Mouse (Mus musculus) heart, embryonic 15.5 days (tissue): ENCODE measurements around the gene Acss1. TPM values are rescaled to one million over a fixed set of nuclear protein-coding genes. Genes with fewer than 3 reads are reported as not detected.

Experiments
- ATAC-seq: fragments of 200-750 bp; cut with Nextera tagmentation; replicated peaks from 2 replicates; pipeline ENCODE4 v1.8.0; 2017; ENCODE audit warnings: low read depth, moderate TSS enrichment; ENCODE audit not compliant: insufficient number of reproducible peaks, insufficient read depth, low FRiP score
- H3K27ac ChIP-seq: fragments of 300-500 bp; sonication (generic); 2 replicates; pipeline ENCODE4 v1.5.1; 2015; ENCODE audit warnings: mild to moderate bottlenecking, inconsistent platforms
- H3K27me3 ChIP-seq: fragments of 300-500 bp; sonication (generic); 2 replicates; pipeline ENCODE4 v1.6.1; 2015; ENCODE audit warnings: inconsistent platforms
- H3K36me3 ChIP-seq: fragments of 300-500 bp; sonication (generic); 2 replicates; pipeline ENCODE4 v1.6.1; 2015; ENCODE audit warnings: mild to moderate bottlenecking, inconsistent platforms
- H3K4me1 ChIP-seq: fragments of 300-500 bp; sonication (generic); replicated peaks from 2 replicates; pipeline ENCODE4 v1.6.1; 2015; ENCODE audit warnings: inconsistent platforms
- H3K4me2 ChIP-seq: fragments of 300-500 bp; sonication (generic); 2 replicates; pipeline ENCODE4 v1.6.1; 2015; ENCODE audit warnings: inconsistent platforms, mild to moderate bottlenecking, moderate library complexity
- H3K4me3 ChIP-seq: fragments of 300-500 bp; sonication (generic); 2 replicates; pipeline ENCODE4 v1.5.1; 2015; ENCODE audit warnings: mild to moderate bottlenecking, inconsistent platforms
- H3K9ac ChIP-seq: fragments of 300-500 bp; sonication (generic); 2 replicates; pipeline ENCODE4 v1.6.1; 2015; ENCODE audit warnings: mild to moderate bottlenecking, inconsistent platforms
- H3K9me3 ChIP-seq: fragments of 300-500 bp; sonication (generic); replicated peaks from 2 replicates; pipeline ENCODE4 v1.6.1; 2016; ENCODE audit warnings: inconsistent platforms
- WGBS: fragments of 180-500 bp; shearing (Covaris S2); methylation state at CpG from one replicate; pipeline ENCODE4 v1.1.7; 2015; ENCODE audit warnings: mixed read lengths; 5-methylcytosine and 5-hydroxymethylcytosine counted together
- polyA plus RNA-seq: library from polyadenylated mRNA; unstranded; fragments of >200 nt; fragmentation: Nextera tagmentation; extraction: Ambion mirVana; gene quantifications from 2 replicates; pipeline ENCODE4 v1.2.1, GENCODE M21; 2015

Acss1 gene
- polyA plus RNA-seq = 8.8 and 12.1 TPM in 2 replicates

DNA sequence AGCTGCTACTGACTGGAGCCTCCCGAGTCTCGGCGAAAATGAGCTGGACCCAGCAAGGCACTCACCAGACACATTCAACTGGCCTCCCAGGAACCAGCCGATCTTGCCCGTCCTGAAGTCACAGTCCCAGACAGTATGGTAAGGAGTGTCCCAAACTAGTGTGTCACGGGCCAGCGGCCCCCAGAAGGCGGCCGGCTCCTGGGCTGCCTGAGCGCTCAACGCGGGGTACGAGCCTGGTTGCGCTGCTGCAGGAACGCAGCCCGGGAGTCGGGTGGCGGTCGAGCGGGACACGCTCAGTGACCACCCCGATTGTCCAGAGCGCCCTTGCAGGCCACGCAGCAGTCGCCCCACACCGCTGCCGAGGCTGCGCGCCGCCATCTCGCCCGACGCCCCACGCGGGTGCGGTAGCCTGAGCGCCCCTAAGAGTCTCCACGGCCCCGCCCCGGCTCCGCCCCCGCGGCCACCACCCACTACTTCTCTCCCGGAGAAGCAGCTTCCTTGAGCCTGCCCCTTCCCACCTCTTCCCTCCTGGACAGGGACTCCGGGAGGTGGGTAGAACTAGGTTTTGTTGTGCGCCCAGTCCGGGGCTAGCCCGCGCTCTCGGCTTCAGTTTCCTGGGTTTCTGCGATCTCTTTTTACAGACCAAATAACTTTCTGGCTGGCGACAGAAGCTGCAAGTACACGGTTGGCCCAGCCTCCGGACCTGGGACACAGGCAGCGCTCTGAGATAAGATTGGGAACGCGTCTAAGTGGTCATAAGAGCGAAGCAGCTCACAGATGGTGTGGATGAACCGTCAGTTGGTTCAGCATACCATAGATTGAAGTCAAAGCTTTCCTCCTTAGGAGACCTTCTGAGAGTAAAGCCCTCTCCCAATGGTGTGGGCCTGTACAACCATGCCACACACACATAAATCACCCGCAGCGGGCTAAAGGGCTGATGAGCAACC lies at the start of gene Acss1:
Gene Acss1 (minus strand): TSS at position 681 of the 947 bp plus-strand sequence.
- ATAC-seq = peak; percentile 68
- Histone ChIP-seq H3K9ac (peak within 1 kb of the TSS; percentile 73), H3K4me1 (peaks cover 40% of the 10 kb centered on the region), H3K27ac (peak within 1 kb of the TSS; percentile 40), H3K4me3 (peak within 1 kb of the TSS; percentile 77), H3K9me3 (no peaks in the 10 kb centered on the region), H3K27me3 (peaks cover 9% of the 10 kb centered on the region), H3K4me2 (peak within 1 kb of the TSS; percentile 98), H3K36me3 (no peaks in the 10 kb centered on the region)
- WGBS = 2% methylated on average over 61 of the region's 61 CpGs

DNA sequence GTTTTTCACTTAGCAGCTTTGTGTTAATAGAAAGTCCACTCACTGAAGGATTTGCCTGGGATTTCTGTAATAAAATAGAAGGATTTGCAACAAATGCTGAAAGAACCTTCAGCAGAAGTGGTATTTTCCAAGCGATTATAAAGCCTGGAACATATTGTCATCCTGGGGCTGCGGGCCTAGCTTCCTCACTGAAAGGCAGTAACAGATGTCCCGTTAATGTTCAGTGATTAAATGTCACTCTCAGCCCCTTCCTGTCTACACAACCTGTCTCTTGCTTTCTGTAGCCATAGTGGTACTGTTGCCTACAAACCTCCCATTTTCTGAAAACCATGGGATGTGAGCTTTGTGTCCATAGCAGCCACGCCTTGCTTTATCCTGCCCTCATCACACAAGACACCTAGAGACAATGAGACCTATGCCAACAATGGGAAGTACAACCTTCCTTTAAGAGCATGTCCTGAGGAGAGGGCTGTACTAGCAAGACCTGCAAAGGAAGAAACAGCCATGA lies 43.9 kb upstream of the Acss1 start:
- Histone ChIP-seq H3K4me2 (no peak overlapping the region), H3K9ac (no peak overlapping the region), H3K27ac (no peak overlapping the region), H3K36me3 (no peaks in the 10 kb centered on the region), H3K27me3 (no peaks in the 10 kb centered on the region), H3K9me3 (no peaks in the 10 kb centered on the region), H3K4me1 (no peaks in the 10 kb centered on the region), H3K4me3 (no peak overlapping the region)
- WGBS = 70% methylated on average over 4 of the region's 4 CpGs
- no peak for ATAC-seq

DNA sequence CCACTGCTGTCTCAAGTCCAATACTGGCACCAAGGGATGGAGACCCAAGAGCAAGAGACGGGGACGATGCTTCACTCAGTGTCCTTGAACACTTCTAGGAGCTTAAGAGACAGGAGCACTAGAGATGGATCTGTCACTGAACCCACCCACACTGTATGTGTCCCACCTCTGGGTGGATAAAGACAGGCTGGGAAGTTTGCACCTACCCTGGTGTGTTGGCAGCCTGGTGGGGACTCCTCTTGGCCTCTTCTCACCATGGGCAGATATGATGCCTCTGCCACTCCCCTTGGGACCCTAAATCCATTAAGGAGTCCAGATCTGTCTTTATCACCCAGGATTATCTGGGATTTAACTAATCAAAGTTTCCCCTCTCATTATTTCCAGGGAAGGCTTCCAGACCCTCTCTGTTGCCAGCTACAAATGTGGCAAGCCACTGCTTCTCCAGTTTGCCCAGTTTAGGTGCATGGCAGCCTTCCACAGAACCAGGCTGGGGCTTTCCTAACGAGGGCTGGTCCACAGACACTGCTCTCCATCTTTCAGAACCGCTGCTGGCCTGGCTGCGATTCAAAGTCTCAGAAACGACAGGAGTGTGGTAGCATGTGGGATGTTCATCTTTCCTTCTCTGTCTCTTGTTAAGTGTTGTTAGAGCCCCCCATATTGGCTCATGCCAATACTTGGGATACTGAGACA lies 23.3 kb upstream of the Acss1 start:
- no peak overlapping the region for H3K4me3 ChIP-seq

DNA sequence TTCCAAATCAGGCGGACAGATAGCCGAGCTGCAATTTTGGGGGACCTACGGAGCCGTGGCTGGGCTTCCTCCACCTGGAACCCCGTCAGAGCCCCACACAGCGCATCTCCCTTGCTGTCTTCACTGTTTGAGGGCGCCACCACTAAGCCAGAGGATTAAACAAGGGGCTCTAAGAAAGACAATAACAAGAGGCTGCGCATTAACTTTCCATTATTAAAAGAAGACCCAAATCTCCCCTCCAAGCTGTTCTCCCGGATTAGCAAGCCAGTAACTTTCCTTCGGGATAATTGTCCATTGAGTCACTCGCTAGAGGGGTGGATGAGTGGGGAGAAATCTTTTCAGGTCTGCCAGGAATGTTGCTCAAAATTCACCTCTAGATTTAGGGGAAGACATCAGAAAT lies 21.9 kb upstream of the Acss1 start:
- H3K4me1 ChIP-seq = peaks cover 9% of the 10 kb centered on the region
- no peak for ATAC-seq
- no peaks in the 10 kb centered on the region for H3K9me3 ChIP-seq
- H3K4me2 ChIP-seq = no peak overlapping the region
- H3K36me3 ChIP-seq = no peaks in the 10 kb centered on the region
- H3K27me3 ChIP-seq = peaks cover 80% of the 10 kb centered on the region
- no peak overlapping the region for H3K4me3 ChIP-seq
- H3K27ac ChIP-seq = no peak overlapping the region
- no peak overlapping the region for H3K9ac ChIP-seq
- WGBS = 10% methylated on average over 11 of the region's 11 CpGs

More for the DNA sequence above, 23.3 kb upstream of the Acss1 start:
- no peak for ATAC-seq
- no peaks in the 10 kb centered on the region for H3K9me3 ChIP-seq
- H3K4me2 ChIP-seq = no peak overlapping the region
- no peak overlapping the region for H3K9ac ChIP-seq
- peaks cover 9% of the 10 kb centered on the region for H3K4me1 ChIP-seq
- 71% methylated on average over 6 of the region's 6 CpGs for WGBS
- no peaks in the 10 kb centered on the region for H3K36me3 ChIP-seq
- peaks cover 66% of the 10 kb centered on the region for H3K27me3 ChIP-seq
- H3K27ac ChIP-seq = no peak overlapping the region

DNA sequence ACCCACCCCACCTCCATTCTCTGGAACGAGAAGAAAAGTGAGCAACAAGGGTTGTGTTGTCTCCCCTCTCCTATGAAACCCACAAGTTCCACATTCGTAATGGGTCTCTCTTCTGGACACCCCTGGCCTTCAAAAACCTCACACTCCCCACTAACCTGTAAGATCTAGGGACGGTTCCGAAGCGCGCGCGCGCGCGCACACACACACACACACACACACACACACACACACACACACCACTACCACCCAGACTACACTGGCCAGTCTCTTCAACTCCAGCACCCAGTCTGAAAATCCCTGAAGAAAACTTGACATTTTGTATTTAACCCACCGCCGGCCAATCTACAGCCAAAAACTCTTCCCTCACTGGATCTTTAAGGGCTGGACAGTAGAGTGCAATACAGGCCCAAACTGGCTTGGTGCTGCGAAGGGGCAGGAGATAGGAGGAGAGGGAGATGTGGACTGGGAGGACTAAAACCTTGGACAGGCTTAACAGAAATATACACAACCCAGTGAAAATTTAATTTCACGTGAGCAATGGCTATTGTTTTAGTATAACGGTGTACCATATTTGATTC lies 21.0 kb upstream of the Acss1 start, which contains the start of gene Vsx1:
Gene Vsx1 (minus strand): TSS at position 138 of the 578 bp plus-strand sequence.
- H3K9me3 ChIP-seq = no peaks in the 10 kb centered on the region
- H3K36me3 ChIP-seq = no peaks in the 10 kb centered on the region
- H3K4me3 ChIP-seq = peak within 1 kb of the TSS; percentile 50
- H3K27me3 ChIP-seq = peaks cover 85% of the 10 kb centered on the region
- no peak within 1 kb of the TSS for H3K27ac ChIP-seq
- peak within 1 kb of the TSS; percentile 82 for H3K4me2 ChIP-seq
- 42% methylated on average over 16 of the region's 16 CpGs for WGBS
- peak within 1 kb of the TSS; percentile 37 for H3K9ac ChIP-seq
- ATAC-seq = no peak
- H3K4me1 ChIP-seq = peaks cover 9% of the 10 kb centered on the region

DNA sequence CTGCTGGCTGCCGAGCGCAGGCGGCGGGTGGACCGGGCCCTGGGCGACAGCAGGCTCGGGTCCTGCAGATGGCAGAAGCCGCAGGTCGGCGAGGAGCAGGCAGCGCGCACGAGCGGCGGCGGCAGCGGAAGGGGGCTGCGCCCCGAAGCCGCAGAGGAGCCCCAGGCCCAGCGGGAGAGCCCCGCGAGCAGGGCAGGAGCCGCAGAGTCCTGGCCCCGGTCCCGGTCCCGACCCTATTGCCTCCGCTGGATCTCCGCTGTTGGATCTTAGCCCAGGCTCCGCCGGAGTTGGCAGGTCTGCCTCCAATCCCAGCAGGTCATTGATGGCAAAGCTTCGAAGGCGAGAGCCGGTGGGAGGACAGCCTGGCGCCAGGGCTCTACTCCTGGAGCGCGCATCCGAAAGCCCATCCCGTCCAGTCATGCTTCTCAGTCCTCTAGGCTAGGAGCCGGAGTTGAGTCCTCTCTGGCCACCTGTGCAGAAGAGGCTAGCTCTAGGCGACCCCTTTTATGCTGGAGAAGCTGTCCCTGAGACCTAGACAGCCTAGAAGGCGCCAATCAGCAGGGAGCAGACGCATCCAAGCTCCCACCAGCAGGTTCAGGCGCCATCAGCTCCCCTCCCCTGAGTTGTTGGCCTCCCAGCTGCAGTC lies 20.4 kb upstream of the Acss1 start:
- WGBS = under 1% methylated on average over 44 of the region's 44 CpGs
- Histone ChIP-seq H3K27ac (no peak overlapping the region), H3K4me3 (peak overlapping the region; percentile 50), H3K27me3 (peaks cover 85% of the 10 kb centered on the region), H3K4me1 (peaks cover 9% of the 10 kb centered on the region), H3K9me3 (no peaks in the 10 kb centered on the region), H3K36me3 (no peaks in the 10 kb centered on the region), H3K4me2 (peak overlapping the region; percentile 82), H3K9ac (peak overlapping the region; percentile 37)
- ATAC-seq = no peak

DNA sequence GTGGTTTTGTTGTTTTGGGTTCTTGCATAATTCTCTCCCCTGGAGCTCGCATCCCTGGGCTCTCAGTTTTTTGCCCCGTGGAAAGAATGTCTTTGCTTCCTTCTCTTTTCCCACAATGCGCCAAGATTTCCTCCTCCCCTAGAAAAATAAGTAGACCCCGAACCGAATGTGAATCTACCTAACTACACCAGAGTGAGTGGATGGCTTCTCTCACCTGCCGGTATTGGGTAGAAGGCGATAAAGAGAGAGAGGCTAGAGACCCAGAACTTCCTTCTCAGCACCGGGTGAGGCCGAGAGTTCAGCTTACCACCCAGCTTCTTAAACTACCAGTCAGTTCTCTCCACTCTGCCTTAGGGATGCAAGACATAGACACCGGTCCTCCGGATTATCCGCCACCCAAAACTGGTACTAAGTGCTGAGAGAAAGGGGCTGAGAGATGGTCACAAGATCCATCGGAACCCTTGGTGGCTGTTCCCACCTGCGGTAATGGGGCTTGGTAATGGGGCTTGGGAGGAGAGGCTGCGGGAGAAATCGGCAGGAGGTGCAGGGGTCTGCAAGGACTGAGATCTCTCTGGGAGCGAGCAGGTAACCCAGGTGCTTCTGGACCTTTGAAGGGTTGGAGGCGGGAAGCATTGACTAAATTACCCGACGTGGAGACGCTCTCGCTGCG lies 19.7 kb upstream of the Acss1 start:
- peak overlapping the region; percentile 82 for H3K4me2 ChIP-seq
- H3K4me3 ChIP-seq = peak overlapping the region; percentile 50
- H3K9me3 ChIP-seq = no peaks in the 10 kb centered on the region
- ATAC-seq = no peak
- H3K4me1 ChIP-seq = peaks cover 9% of the 10 kb centered on the region
- H3K27ac ChIP-seq = no peak overlapping the region
- no peaks in the 10 kb centered on the region for H3K36me3 ChIP-seq
- WGBS = 4% methylated on average over 23 of the region's 23 CpGs
- peaks cover 80% of the 10 kb centered on the region for H3K27me3 ChIP-seq
- H3K9ac ChIP-seq = peak overlapping the region; percentile 37; the same call in 1 of the 2 replicates

DNA sequence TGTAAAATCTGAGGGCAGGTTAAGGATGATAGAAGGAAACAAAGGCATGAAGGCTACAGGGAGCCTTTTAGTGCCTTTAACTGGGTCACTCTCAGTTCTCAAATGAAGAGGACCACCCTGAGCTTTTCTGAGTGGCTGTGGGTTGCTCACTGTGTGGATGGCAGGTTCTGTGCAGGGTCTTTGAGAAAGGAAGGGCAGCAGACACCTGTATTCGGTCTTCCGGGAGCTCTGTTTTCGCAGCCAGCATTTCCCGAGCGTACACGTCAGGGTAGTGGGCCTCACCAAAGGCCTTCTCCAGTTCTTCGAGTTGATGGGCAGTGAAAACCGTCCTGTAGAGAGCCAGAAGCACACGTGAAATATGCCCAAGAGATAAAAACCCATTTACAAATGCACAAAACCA lies 17.1 kb upstream of the Acss1 start:
- Histone ChIP-seq H3K36me3 (no peaks in the 10 kb centered on the region), H3K4me3 (no peak overlapping the region), H3K27me3 (peaks cover 56% of the 10 kb centered on the region), H3K9me3 (no peaks in the 10 kb centered on the region), H3K9ac (no peak overlapping the region), H3K4me1 (peaks cover 9% of the 10 kb centered on the region), H3K27ac (no peak overlapping the region), H3K4me2 (no peak overlapping the region)
- 86% methylated on average over 9 of the region's 9 CpGs for WGBS
- no peak for ATAC-seq

DNA sequence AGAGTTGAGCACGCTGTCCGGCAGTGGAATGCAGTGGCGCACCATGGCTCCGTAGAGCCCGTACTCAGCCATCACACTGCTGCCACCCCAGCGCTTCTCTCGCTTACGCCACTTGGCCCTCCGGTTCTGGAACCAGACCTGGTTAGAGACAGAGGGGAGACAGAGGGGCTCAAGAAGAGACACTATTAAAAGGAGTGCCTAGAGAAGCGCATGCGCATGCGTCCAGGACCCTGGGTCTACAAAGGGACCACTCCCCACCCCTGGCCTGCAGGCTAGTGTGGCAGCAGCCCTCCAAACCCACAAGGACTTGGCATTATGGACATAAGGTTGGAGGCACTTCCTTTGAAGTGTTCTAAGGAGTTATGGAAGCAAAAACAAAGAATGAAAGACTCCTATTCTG lies 16.2 kb upstream of the Acss1 start:
- no peak for ATAC-seq
- Histone ChIP-seq H3K36me3 (no peaks in the 10 kb centered on the region), H3K27ac (no peak overlapping the region), H3K4me3 (no peak overlapping the region), H3K27me3 (peaks cover 47% of the 10 kb centered on the region), H3K4me1 (peaks cover 9% of the 10 kb centered on the region), H3K9ac (no peak overlapping the region), H3K4me2 (no peak overlapping the region), H3K9me3 (no peaks in the 10 kb centered on the region)
- whole genome bisulfite sequencing = 79% methylated on average over 12 of the region's 12 CpGs

DNA sequence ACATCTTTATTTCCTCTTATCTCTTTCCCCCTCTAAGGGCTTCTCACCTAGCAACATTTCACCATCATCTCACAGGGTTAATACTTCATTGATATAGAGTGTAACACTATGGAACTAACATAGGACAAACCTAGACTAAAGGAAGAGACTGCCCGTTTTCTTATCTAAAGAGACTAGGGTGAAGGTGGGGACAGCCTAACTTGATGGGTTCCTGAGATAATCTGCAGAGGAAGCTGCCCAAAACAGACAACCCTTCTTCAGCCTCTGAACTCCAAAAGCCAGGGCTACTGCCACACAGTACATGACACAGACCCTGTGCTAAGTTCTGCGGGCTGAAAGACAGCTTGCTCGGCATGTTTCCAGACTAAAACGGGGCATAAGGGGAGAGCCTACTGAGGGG lies 13.3 kb upstream of the Acss1 start:
- Histone ChIP-seq H3K36me3 (no peaks in the 10 kb centered on the region), H3K9ac (no peak overlapping the region), H3K27me3 (peaks cover 18% of the 10 kb centered on the region), H3K4me2 (no peak overlapping the region), H3K9me3 (no peaks in the 10 kb centered on the region), H3K4me3 (no peak overlapping the region), H3K27ac (no peak overlapping the region), H3K4me1 (no peaks in the 10 kb centered on the region)
- no peak for ATAC-seq
- WGBS = 35% methylated on average over 4 of the region's 4 CpGs
